Mouse (Mus musculus) heart, embryonic 16.5 days (tissue): ENCODE measurements at regions not wholly inside any gene's neighbourhood (a gene's known extent, or its start where the extent isn't known, plus 50 kb on each side); places are given as distances from the start of the nearest gene placed in this dataset.

Source experiments
- ATAC-seq: fragments of 200-750 bp; cut with Nextera tagmentation; replicated peaks from 2 replicates; pipeline ENCODE4 v1.8.0; 2017; ENCODE audit warnings: moderate number of reproducible peaks; ENCODE audit not compliant: insufficient read depth, low FRiP score; ENCODE audit errors: extremely low read depth
- H3K27ac ChIP-seq: fragments of 300-500 bp; sonication (generic); 2 replicates; pipeline ENCODE4 v1.5.1; 2014; ENCODE audit warnings: mild to moderate bottlenecking, low read length, control low read depth, moderate library complexity
- H3K27me3 ChIP-seq: fragments of 300-500 bp; sonication (generic); 2 replicates; pipeline ENCODE4 v1.6.1; 2014; ENCODE audit warnings: low read length, mixed read lengths; ENCODE audit not compliant: control insufficient read depth, insufficient read depth
- H3K36me3 ChIP-seq: fragments of 300-500 bp; sonication (generic); 2 replicates; pipeline ENCODE4 v1.6.1; 2014; ENCODE audit not compliant: control insufficient read depth, insufficient read depth
- H3K4me1 ChIP-seq: fragments of 300-500 bp; sonication (generic); 2 replicates; pipeline ENCODE4 v1.6.1; 2014; ENCODE audit warnings: low read length, mixed read lengths; ENCODE audit not compliant: control insufficient read depth, insufficient read depth
- H3K4me2 ChIP-seq: fragments of 300-500 bp; sonication (generic); 2 replicates; pipeline ENCODE4 v1.6.1; 2014; ENCODE audit warnings: low read depth, mild to moderate bottlenecking, control low read depth, low read length
- H3K4me3 ChIP-seq: fragments of 300-500 bp; sonication (generic); 2 replicates; pipeline ENCODE4 v1.5.1; 2014; ENCODE audit warnings: mild to moderate bottlenecking, control low read depth, low read length
- H3K9ac ChIP-seq: fragments of 300-500 bp; sonication (generic); 2 replicates; pipeline ENCODE4 v1.6.1; 2014; ENCODE audit warnings: low read length, control low read depth
- H3K9me3 ChIP-seq: fragments of 300-500 bp; sonication (generic); replicated peaks from 2 replicates; pipeline ENCODE4 v1.6.1; 2016; ENCODE audit warnings: low read length; ENCODE audit not compliant: control insufficient read depth
- WGBS: fragments of 180-500 bp; shearing (Covaris S2); extraction: QIAGEN DNeasy Blood & Tissue Kit; methylation state at CpG from one replicate; pipeline ENCODE4 v1.1.7; 2014; 5-methylcytosine and 5-hydroxymethylcytosine counted together

GRCm38 (mm10) chr10:21826793-21827504 lies 55.0 kb upstream of the Sgk1 start:
- no peaks in the 10 kb centered on the region for H3K4me1 ChIP-seq
- H3K4me2 ChIP-seq = no peak overlapping the region
- 57% methylated on average over 5 of the region's 5 CpGs for WGBS
- no peaks in the 10 kb centered on the region for H3K36me3 ChIP-seq
- no peak overlapping the region for H3K4me3 ChIP-seq
- no peaks in the 10 kb centered on the region for H3K9me3 ChIP-seq
- ATAC-seq = no peak
- H3K27ac ChIP-seq = no peak overlapping the region
- H3K9ac ChIP-seq = no peak overlapping the region
- H3K27me3 ChIP-seq = no peaks in the 10 kb centered on the region

- no peak overlapping the region for H3K27ac ChIP-seq
- H3K4me1 ChIP-seq = no peaks in the 10 kb centered on the region
- no peak overlapping the region for H3K9ac ChIP-seq
- no peaks in the 10 kb centered on the region for H3K27me3 ChIP-seq
- no peaks in the 10 kb centered on the region for H3K9me3 ChIP-seq
- no peaks in the 10 kb centered on the region for H3K36me3 ChIP-seq
- no peak overlapping the region for H3K4me2 ChIP-seq
- H3K4me3 ChIP-seq = no peak overlapping the region
- WGBS = 72% methylated on average over 3 of the region's 3 CpGs
- no peak for ATAC-seq
Observed at GRCm38 (mm10) chr10:21827505-21827844, 54.5 kb upstream of the Sgk1 start.

GRCm38 (mm10) chr10:21828432-21829061 lies 53.4 kb upstream of the Sgk1 start:
- Histone ChIP-seq H3K9me3 (no peaks in the 10 kb centered on the region), H3K9ac (no peak overlapping the region), H3K27me3 (no peaks in the 10 kb centered on the region), H3K4me2 (no peak overlapping the region), H3K27ac (no peak overlapping the region), H3K4me3 (no peak overlapping the region), H3K4me1 (no peaks in the 10 kb centered on the region), H3K36me3 (no peaks in the 10 kb centered on the region)
- ATAC-seq = no peak
- WGBS = 78% methylated on average over 9 of the region's 9 CpGs

- H3K9me3 ChIP-seq = no peaks in the 10 kb centered on the region
- no peak overlapping the region for H3K4me3 ChIP-seq
- 70% methylated on average over 11 of the region's 11 CpGs for WGBS
- no peak overlapping the region for H3K27ac ChIP-seq
- H3K4me2 ChIP-seq = no peak overlapping the region
- H3K27me3 ChIP-seq = no peaks in the 10 kb centered on the region
- H3K4me1 ChIP-seq = no peaks in the 10 kb centered on the region
- ATAC-seq = no peak
- H3K9ac ChIP-seq = no peak overlapping the region
- H3K36me3 ChIP-seq = no peaks in the 10 kb centered on the region
Observed at GRCm38 (mm10) chr10:21829062-21829731, 52.8 kb upstream of the Sgk1 start.

- Histone ChIP-seq H3K4me3 (no peak overlapping the region), H3K27ac (no peak overlapping the region), H3K4me2 (no peak overlapping the region)
Observed at GRCm38 (mm10) chr10:21831002-21831696, 50.8 kb upstream of the Sgk1 start.

More at GRCm38 (mm10) chr10:21831002-21831696, 50.8 kb upstream of the Sgk1 start:
- no peaks in the 10 kb centered on the region for H3K9me3 ChIP-seq
- no peak for ATAC-seq
- H3K27me3 ChIP-seq = no peaks in the 10 kb centered on the region
- no peaks in the 10 kb centered on the region for H3K36me3 ChIP-seq
- no peaks in the 10 kb centered on the region for H3K4me1 ChIP-seq
- H3K9ac ChIP-seq = no peak overlapping the region
- 63% methylated on average over 6 of the region's 6 CpGs for WGBS
